Mouse (Mus musculus) heart, adult 2 months (tissue): Measurements from ENCODE around the gene Setdb2.

Experiments used
- CTCF ChIP-seq: fragments of 200-600 bp; IDR thresholded peaks from 2 replicates; pipeline ENCODE4 v1.8.1; 2022; ENCODE audit warnings: antibody characterized with exemption, mild to moderate bottlenecking, moderate library complexity
- EP300 ChIP-seq: fragments of 200-500 bp; IDR thresholded peaks from 2 replicates; pipeline ENCODE4 v1.6.1; 2011; ENCODE audit warnings: low read depth, low read length, control low read depth; ENCODE audit not compliant: insufficient read depth
- POLR2A ChIP-seq: fragments of 200-500 bp; IDR thresholded peaks from 2 replicates; pipeline ENCODE4 v1.6.1; 2011; ENCODE audit warnings: mild to moderate bottlenecking, low read depth, low read length, control low read depth; ENCODE audit not compliant: insufficient read depth

- TF ChIP-seq CTCF (no peak), EP300 (no peak), POLR2A (no peak)
These were observed 22.5 kb downstream of the Setdb2 start for GRCm38 (mm10) chr14:59418171-59418570.
